ENCODE assay signal across 14 mouse cellular contexts in the genomic region with DNA sequence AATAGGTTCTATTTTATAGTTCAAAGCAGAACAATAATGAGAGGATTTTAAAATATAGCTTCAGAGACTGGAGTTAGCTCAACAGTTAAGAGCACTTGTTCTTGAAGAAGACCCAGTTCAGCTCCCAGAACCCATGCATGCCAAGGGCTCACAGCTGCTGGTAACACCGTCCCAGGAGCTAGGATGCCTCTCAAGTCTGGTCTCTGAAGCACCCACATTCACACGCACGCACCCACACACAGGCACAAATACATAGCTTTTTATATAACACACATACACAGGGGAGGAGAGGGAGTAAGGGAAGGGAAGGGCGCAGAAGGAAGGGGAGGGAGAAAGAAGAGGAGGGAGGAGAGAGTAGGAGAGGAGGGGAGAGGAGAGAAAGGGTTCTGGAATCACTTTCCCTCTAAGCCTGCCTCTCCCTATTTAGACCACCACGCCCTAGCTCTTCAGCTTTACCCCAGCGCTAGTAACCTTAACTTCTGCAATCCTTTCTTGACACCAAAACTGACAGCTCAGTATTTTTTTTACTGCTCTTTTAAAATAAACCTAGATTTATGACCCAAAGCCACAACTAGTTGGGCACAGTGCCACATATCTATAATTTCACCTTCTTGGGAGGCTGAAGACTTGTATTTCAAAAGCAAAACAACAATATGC. TPM values are rescaled to one million over a fixed set of nuclear protein-coding genes. Genes with fewer than 3 reads are reported as not detected.
DNase-seq lines count a peak whose midpoint lies in the region; TF ChIP-seq lines count a peak whose summit lies in the region.
"Had no signal": no experiment of that assay in that cellular context is flagged by ENCODE, and none has a peak within 500 bp of the region (broad histone marks: within the 10 kb centered on the region; RNA-seq: fewer than 3 reads in every experiment).

No protein-coding gene starts in this region.

- intact Hi-C loops in left cerebral cortex, adult 2 months (cut with DNase I), result loop anchor here (1.0 kb wide), 1 partner anchor 12 kb away; no protein-coding TSS in a partner anchor

- peak; percentile 45 to 79 for DNase-seq in layer of hippocampus, adult 18-20 months (ENCODE audit: low spot score in 2 of 2)
- DNase-seq in layer of hippocampus, adult 9-10 months (ENCODE audit: low spot score), result no peak
- peak; percentile 52 to 62 for DNase-seq in left cerebral cortex, adult 2 months (ENCODE audit: extremely low spot score in 1 of 2, low spot score in 2 of 2)
- DNase-seq in right cerebral cortex, postnatal 14 days, result peak; percentile 42
- no peak for DNase-seq in kidney, postnatal 36 days
- DNase-seq in urinary bladder, postnatal 36 days (ENCODE audit: low spot score in 2 of 2), result no peak
- DNase-seq in cerebellum, postnatal 4 days (ENCODE audit: low spot score in 2 of 2), result no peak
- DNase-seq: embryo, embryonic 11 days; heart, adult 11 months had no signal

- H3K27ac ChIP-seq in brown adipose tissue, adult 24 weeks (replicated peaks; ENCODE audit: low read depth, low read length), result peak overlapping the region; percentile 0; the same call in 1 of the 2 replicates
- peak overlapping the region; percentile 87 for H3K27ac ChIP-seq in left cerebral cortex, adult 2 months
- H3K27ac ChIP-seq: hindbrain, embryonic 10.5 days; liver, embryonic 14.5 days had no signal

- no peak for TF ChIP-seq CTCF in left cerebral cortex, adult 2 months (IDR thresholded peaks at IDR 0.05)

- H3K4me3 ChIP-seq in brown adipose tissue, adult 24 weeks (ENCODE audit: insufficient read depth, low read depth, low read length), result no peak overlapping the region
- H3K4me3 ChIP-seq in left cerebral cortex, adult 2 months, result no peak overlapping the region
- H3K4me3 ChIP-seq: hindbrain, embryonic 10.5 days had no signal

- no peaks in the 10 kb centered on the region; the same call in 1 of the 2 replicates for H3K4me1 ChIP-seq in brown adipose tissue, adult 24 weeks (ENCODE audit: control insufficient read depth, insufficient read depth, insufficient read length, low read length)
- H3K4me1 ChIP-seq: hindbrain, embryonic 10.5 days had no signal

RNA-seq across cellular contexts. Expression of a gene that starts 26.7 kb away (rescaled TPM):
- total RNA-seq in layer of hippocampus, adult 18-20 months (2021), result 10 to 100 TPM; 26.6 to 28.4 TPM
- polyA plus RNA-seq in brown adipose tissue, adult 24 weeks (2012; ENCODE audit: insufficient read depth, insufficient read length, missing spikeins), result 1.8 and 3.3 TPM in 2 replicates
- total RNA-seq in left cerebral cortex, adult 2 months (2021), result 10 to 100 TPM; 49.4 to 51.3 TPM

RNA-seq across cellular contexts. Expression of a gene that starts 52.4 kb away (rescaled TPM):
- total RNA-seq in layer of hippocampus, adult 18-20 months (2021), result not detected
- polyA plus RNA-seq in brown adipose tissue, adult 24 weeks (2012; ENCODE audit: insufficient read depth, insufficient read length, missing spikeins), result not detected in 2 replicates
- total RNA-seq in left cerebral cortex, adult 2 months (2021), result under 1 TPM; 0.34 to 0.49 TPM
- total RNA-seq: megakaryocyte progenitor cell, adult 5-6 weeks had no signal
- polyA plus RNA-seq: CD4-positive, CD25-positive, alpha-beta regulatory T cell, adult 4 months had no signal

Comparison
In these comparisons a context has a peak if more than half of its experiments do, and no peak if none do; other contexts are left out.
1. DNase-seq: peak in layer of hippocampus, adult 18-20 months (2 of 2), left cerebral cortex, adult 2 months (2 of 2) and right cerebral cortex, postnatal 14 days (single experiment); none in layer of hippocampus, adult 9-10 months (single experiment), kidney, postnatal 36 days (0 of 2), urinary bladder, postnatal 36 days (0 of 2) and cerebellum, postnatal 4 days (0 of 2).